Mouse (Mus musculus): ENCODE results near the gene Gpr37. TPM values are rescaled to one million over a fixed set of nuclear protein-coding genes. Genes with fewer than 3 reads are reported as not detected.

Gene Gpr37
- polyA plus RNA-seq, 1 experiment from 2014 or later, result 4.6 TPM

Other genes with a start within 250 kb of the Gpr37 start
- gene Pot1a, start 118.5 kb upstream of the Gpr37 start, polyA plus RNA-seq (2014; fragmentation: Nextera tagmentation; extraction: Ambion mirVana), result 45.3 and 47.8 TPM in 2 replicates

Measured in neural tube, embryonic 11.5 days (tissue).